Mouse (Mus musculus): Measurements from ENCODE around the gene Blmh. TPM values are rescaled to one million over a fixed set of nuclear protein-coding genes. Genes with fewer than 3 reads are reported as not detected.

Gene Blmh
- total and polyA plus RNA-seq, 3 experiments, result 111 to 116 TPM; not detected in 1

DNA sequence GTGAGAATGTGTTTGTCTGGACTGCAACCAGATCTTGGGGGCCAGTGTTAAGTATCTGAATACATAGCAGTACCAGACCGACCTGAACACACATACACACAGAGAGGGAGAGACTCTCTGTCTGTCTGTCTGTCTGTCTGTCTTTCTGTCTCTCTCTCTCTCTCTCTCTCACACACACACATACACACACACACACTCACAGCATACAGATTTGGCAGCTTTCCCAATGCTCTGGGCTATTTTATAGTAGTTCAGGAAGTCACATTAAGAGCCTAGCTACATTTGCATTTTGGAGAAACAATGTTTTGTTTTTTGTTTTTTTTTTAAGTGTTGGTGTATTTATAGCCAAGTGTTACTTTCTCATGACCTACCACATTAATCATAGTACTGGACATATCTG is 27.5 kb upstream of the Blmh start:
- peaks cover 0 to 14% of the 10 kb centered on the region in 2 experiments; a peak in 2 of 4 replicates for H3K4me1 ChIP-seq (ENCODE audit: control insufficient read depth in 1 of 2, insufficient read depth in 2 of 2, low read length in 2 of 2)

DNA sequence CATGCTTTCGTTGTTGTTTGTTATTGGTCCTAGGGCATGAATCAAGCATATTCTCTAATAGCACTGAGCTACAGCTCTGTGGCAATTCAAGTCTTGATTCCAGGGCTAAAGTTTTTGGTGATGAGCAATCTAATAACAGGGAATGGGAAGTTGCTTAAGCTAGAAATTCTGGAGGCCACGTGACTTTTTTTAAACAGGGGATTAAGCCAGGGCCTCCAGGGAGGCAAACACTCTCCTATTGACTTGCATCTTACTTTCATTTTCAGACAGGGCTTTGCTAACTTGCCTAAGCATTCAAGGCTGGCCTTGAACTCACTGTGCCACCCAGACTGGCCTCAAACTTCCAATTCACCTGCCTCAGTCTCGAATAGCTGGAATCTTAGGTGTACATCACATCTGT is 26.7 kb upstream of the Blmh start:
- peaks cover 0 to 14% of the 10 kb centered on the region in 2 experiments; a peak in 2 of 4 replicates for H3K4me1 ChIP-seq (ENCODE audit: control insufficient read depth in 1 of 2, insufficient read depth in 2 of 2, low read length in 2 of 2)
- no peak overlapping the region for H3K27ac ChIP-seq (ENCODE audit: control insufficient read depth, low read depth, low read length)
- TF ChIP-seq USF1 (IDR thresholded peaks at IDR 0.05; ENCODE audit: low read depth, low read length) (peak; percentile 59; the same call in 1 of the 2 replicates), ETS1 (IDR thresholded peaks at IDR 0.05; ENCODE audit: low read depth, low read length) (no peak)
- H3K9ac ChIP-seq (ENCODE audit: control insufficient read depth, low read depth, low read length, poor library complexity, severe bottlenecking), result no peak overlapping the region
- H3K9me3 ChIP-seq (replicated peaks; ENCODE audit: insufficient read depth, low read length), result no peaks in the 10 kb centered on the region
- peaks cover 0 to 9% of the 10 kb centered on the region in 2 experiments; a peak in 2 of 4 replicates for H3K36me3 ChIP-seq (ENCODE audit: control insufficient read depth in 1 of 2, insufficient read depth in 2 of 2, low read length in 2 of 2)
- H3K4me3 ChIP-seq (ENCODE audit: control insufficient read depth in 1 of 2, insufficient read depth in 1 of 2, low read depth in 2 of 2, low read length in 2 of 2), result no peak overlapping the region
- H3K79me2 ChIP-seq (ENCODE audit: control insufficient read depth, insufficient read depth, low read length, poor library complexity), result no peaks in the 10 kb centered on the region
- peaks cover 1 to 3% of the 10 kb centered on the region in 2 experiments; a peak in 2 of 4 replicates for H3K27me3 ChIP-seq (ENCODE audit: control insufficient read depth in 1 of 2, insufficient read depth in 2 of 2, low read length in 2 of 2)
- no peak for DNase-seq (ENCODE audit: low read depth, low spot score)

More for the DNA sequence above, 27.5 kb upstream of the Blmh start:
- TF ChIP-seq ZKSCAN1 (IDR thresholded peaks at IDR 0.05; ENCODE audit: low read depth, low read length) (no peak), JUND (IDR thresholded peaks at IDR 0.05; ENCODE audit: low read depth, low read length) (no peak), CHD2 (IDR thresholded peaks at IDR 0.05; ENCODE audit: low read length) (no peak), NRF1 (IDR thresholded peaks at IDR 0.05; ENCODE audit: insufficient read depth, low read depth, low read length, poor library complexity, severe bottlenecking) (no peak), CTCF (IDR thresholded peaks at IDR 0.05 in 2 of 3, conservative IDR thresholded peaks at IDR 0.05 in 1 of 3; ENCODE audit: control insufficient read depth in 1 of 3, insufficient read depth in 1 of 3, low read depth in 2 of 3, low read length in 3 of 3, poor library complexity in 1 of 3, severe bottlenecking in 1 of 3) (no peak), USF2 (IDR thresholded peaks at IDR 0.05; ENCODE audit: borderline replicate concordance in 1 of 2, insufficient read depth in 1 of 2, low read depth in 1 of 2, low read length in 2 of 2) (no peak), E2F4 (IDR thresholded peaks at IDR 0.05; ENCODE audit: borderline replicate concordance, low read depth, low read length) (no peak), MEF2A (IDR thresholded peaks at IDR 0.05; ENCODE audit: extremely low read depth, insufficient replicate concordance, low read depth, low read length, poor library complexity, severe bottlenecking) (no peak), ZNF384 (IDR thresholded peaks at IDR 0.05; ENCODE audit: low read depth, low read length) (no peak), GABPA (IDR thresholded peaks at IDR 0.05; ENCODE audit: low read depth, low read length) (no peak), ZMIZ1 (IDR thresholded peaks at IDR 0.05; ENCODE audit: low read depth, low read length) (no peak), POLR2AphosphoS5 (IDR thresholded peaks at IDR 0.05; ENCODE audit: borderline replicate concordance, low read depth, low read length) (no peak), TBP (IDR thresholded peaks at IDR 0.05; ENCODE audit: low read depth, low read length) (no peak)
- H3K27ac ChIP-seq (ENCODE audit: control insufficient read depth, low read depth, low read length), result no peak overlapping the region
- H3K9ac ChIP-seq (ENCODE audit: control insufficient read depth, low read depth, low read length, poor library complexity, severe bottlenecking), result no peak overlapping the region
- no peak overlapping the region for H3K4me3 ChIP-seq (ENCODE audit: control insufficient read depth in 1 of 2, insufficient read depth in 1 of 2, low read depth in 2 of 2, low read length in 2 of 2)
- peaks cover 0 to 9% of the 10 kb centered on the region in 2 experiments; a peak in 2 of 4 replicates for H3K36me3 ChIP-seq (ENCODE audit: control insufficient read depth in 1 of 2, insufficient read depth in 2 of 2, low read length in 2 of 2)
- peak; percentile 47 for DNase-seq (ENCODE audit: low read depth, low spot score)
- no peaks in the 10 kb centered on the region for H3K9me3 ChIP-seq (replicated peaks; ENCODE audit: insufficient read depth, low read length)
- no peaks in the 10 kb centered on the region for H3K79me2 ChIP-seq (ENCODE audit: control insufficient read depth, insufficient read depth, low read length, poor library complexity)
- peaks cover 0 to 1% of the 10 kb centered on the region in 2 experiments; a peak in 2 of 4 replicates for H3K27me3 ChIP-seq (ENCODE audit: control insufficient read depth in 1 of 2, insufficient read depth in 2 of 2, low read length in 2 of 2)
